In the genomic region with DNA sequence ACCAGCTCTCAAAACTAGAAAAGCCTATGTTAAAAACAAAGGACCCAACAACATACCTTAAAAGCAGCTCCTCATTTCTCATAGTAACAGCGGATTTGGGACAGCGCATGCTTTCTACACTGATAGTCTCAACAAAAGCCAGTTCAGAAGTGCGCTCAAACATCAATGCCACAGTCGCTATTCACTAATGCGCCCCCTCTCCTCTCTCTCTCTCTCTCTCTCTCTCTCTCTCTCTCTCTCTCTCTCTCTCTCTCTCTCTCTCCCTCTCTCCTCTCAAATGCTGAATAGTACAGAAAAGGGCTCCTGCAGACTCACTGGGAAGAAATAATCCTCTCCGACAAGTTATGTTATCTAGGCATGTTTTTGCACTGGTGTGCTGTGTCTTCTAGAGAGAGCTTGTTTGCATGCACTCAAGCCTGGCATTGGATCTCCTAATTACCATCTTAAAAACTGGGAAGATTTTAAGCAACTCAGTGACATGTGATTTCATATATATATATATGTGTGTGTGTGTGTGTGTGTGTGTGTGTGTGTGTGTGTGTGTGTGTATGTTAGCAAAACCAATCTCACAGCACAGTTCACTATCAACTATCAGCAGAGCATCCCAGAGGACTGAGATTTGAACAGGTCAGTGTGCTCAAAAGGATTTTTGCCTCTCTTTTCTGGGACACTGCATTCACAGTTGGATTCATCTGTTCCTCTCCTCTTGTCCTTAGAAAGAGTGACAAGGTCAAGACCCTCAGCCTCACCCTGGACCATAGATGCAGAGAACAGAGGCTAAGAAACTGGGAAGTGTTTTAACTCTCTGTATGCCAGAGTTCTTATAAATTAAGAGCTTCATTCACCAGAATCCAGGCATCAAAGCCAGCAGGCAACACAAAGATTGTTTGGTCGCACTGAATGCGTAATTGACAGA, we compare ENCODE assay signal across 13 mouse cellular contexts.
DNase-seq lines count a peak whose midpoint lies in the region; ATAC-seq and TF ChIP-seq lines count a peak whose summit lies in the region.
"Had no signal": no experiment of that assay in that cellular context is flagged by ENCODE, and none has a peak within 500 bp of the region (broad histone marks: within the 10 kb centered on the region; RNA-seq: fewer than 3 reads in every experiment).

No protein-coding gene starts in this region.

- H3K4me1 ChIP-seq in cerebellum, adult 2 months (ENCODE audit: control insufficient read depth, insufficient read depth, low read length): peaks cover 12% of the 10 kb centered on the region; the same call in 1 of the 2 replicates
- no peaks in the 10 kb centered on the region for H3K4me1 ChIP-seq in embryonic facial prominence, embryonic 12.5 days
- H3K4me1 ChIP-seq in hindbrain, embryonic 14.5 days (replicated peaks; ENCODE audit: control insufficient read depth, insufficient read depth, low read length): peaks cover 19% of the 10 kb centered on the region; the same call in 1 of the 2 replicates
- peaks cover 10% of the 10 kb centered on the region for H3K4me1 ChIP-seq in neural tube, embryonic 15.5 days
- H3K4me1 ChIP-seq: liver, embryonic 13.5 days had no signal

- H3K27me3 ChIP-seq in cerebellum, adult 2 months (ENCODE audit: control insufficient read depth, insufficient read depth, low read length): no peaks in the 10 kb centered on the region
- H3K27me3 ChIP-seq in embryonic facial prominence, embryonic 12.5 days: no peaks in the 10 kb centered on the region
- no peaks in the 10 kb centered on the region for H3K27me3 ChIP-seq in hindbrain, embryonic 14.5 days (ENCODE audit: control insufficient read depth, insufficient read depth, low read length)
- no peaks in the 10 kb centered on the region for H3K27me3 ChIP-seq in neural tube, embryonic 15.5 days (replicated peaks)
- H3K27me3 ChIP-seq: liver, embryonic 13.5 days had no signal

- ATAC-seq in embryonic facial prominence, embryonic 12.5 days (ENCODE audit: insufficient number of reproducible peaks, insufficient read depth, low FRiP score, low TSS enrichment): no peak
- ATAC-seq in hindbrain, embryonic 14.5 days (ENCODE audit: low FRiP score): peak; percentile 65
- peak; percentile 67 for ATAC-seq in neural tube, embryonic 15.5 days (ENCODE audit: low FRiP score)
- no peak for ATAC-seq in megakaryocyte, adult 5-6 weeks (ENCODE audit: poor library complexity, severe bottlenecking)
- ATAC-seq: intestine, embryonic 16.5 days had no signal

- peak overlapping the region; percentile 38; the same call in 1 of the 2 replicates for H3K27ac ChIP-seq in cerebellum, adult 2 months (ENCODE audit: insufficient read depth, low read length)
- 0 out of 2 replicates have a peak overlapping the region, but pooled peaks have one; percentile 3 for H3K27ac ChIP-seq in embryonic facial prominence, embryonic 12.5 days
- peak overlapping the region; percentile 94 for H3K27ac ChIP-seq in hindbrain, embryonic 14.5 days
- peak overlapping the region; percentile 93 for H3K27ac ChIP-seq in neural tube, embryonic 15.5 days (replicated peaks)
- H3K27ac ChIP-seq: heart, embryonic 10.5 days; liver, embryonic 13.5 days; macrophage had no signal

- no peak for TF ChIP-seq CTCF in cerebellum, adult 2 months (IDR thresholded peaks at IDR 0.05; ENCODE audit: borderline replicate concordance, insufficient read depth, low read depth, low read length)

- no peaks in the 10 kb centered on the region for H3K36me3 ChIP-seq in embryonic facial prominence, embryonic 12.5 days
- H3K36me3 ChIP-seq in hindbrain, embryonic 14.5 days (replicated peaks; ENCODE audit: control insufficient read depth, insufficient read depth): no peaks in the 10 kb centered on the region
- no peaks in the 10 kb centered on the region for H3K36me3 ChIP-seq in neural tube, embryonic 15.5 days
- H3K36me3 ChIP-seq: heart, embryonic 10.5 days; liver, embryonic 13.5 days had no signal

- H3K9me3 ChIP-seq in embryonic facial prominence, embryonic 12.5 days: no peaks in the 10 kb centered on the region
- no peaks in the 10 kb centered on the region for H3K9me3 ChIP-seq in hindbrain, embryonic 14.5 days (ENCODE audit: control insufficient read depth, low read length)
- no peaks in the 10 kb centered on the region for H3K9me3 ChIP-seq in neural tube, embryonic 15.5 days (replicated peaks)
- H3K9me3 ChIP-seq: heart, embryonic 10.5 days; liver, embryonic 13.5 days had no signal

- 0 out of 2 replicates have a peak overlapping the region, but pooled peaks have one; percentile 27 for H3K9ac ChIP-seq in embryonic facial prominence, embryonic 12.5 days
- peak overlapping the region; percentile 79 for H3K9ac ChIP-seq in hindbrain, embryonic 14.5 days
- H3K9ac ChIP-seq in neural tube, embryonic 15.5 days (replicated peaks): peak overlapping the region; percentile 61
- H3K9ac ChIP-seq: liver, embryonic 13.5 days had no signal

- whole genome bisulfite sequencing in cerebellum, adult 2 months: 27% methylated on average over 8 of the region's 8 CpGs
- WGBS in embryonic facial prominence, embryonic 12.5 days: 48% methylated on average over 8 of the region's 8 CpGs
- 10% methylated on average over 8 of the region's 8 CpGs for WGBS in hindbrain, embryonic 14.5 days
- WGBS in neural tube, embryonic 15.5 days: 18% methylated on average over 8 of the region's 8 CpGs

- no peak for TF ChIP-seq POLR2A in cerebellum, adult 2 months (IDR thresholded peaks at IDR 0.05; ENCODE audit: borderline replicate concordance, insufficient read depth, low read length)

- no peak overlapping the region for H3K4me2 ChIP-seq in embryonic facial prominence, embryonic 12.5 days (replicated peaks)
- H3K4me2 ChIP-seq in hindbrain, embryonic 14.5 days (replicated peaks): peak overlapping the region; percentile 56
- peak overlapping the region; percentile 53 for H3K4me2 ChIP-seq in neural tube, embryonic 15.5 days
- H3K4me2 ChIP-seq: liver, embryonic 13.5 days had no signal

- peak in 1 of 2 experiments; percentile 56 for DNase-seq in cerebellum, adult 2 months
- no peak for DNase-seq in cerebellum, adult 8-10 months
- DNase-seq in hindbrain, embryonic 14.5 days (ENCODE audit: low spot score): peak; percentile 68
- DNase-seq in urinary bladder, postnatal 4 days (ENCODE audit: low spot score in 2 of 2): no peak
- DNase-seq in adrenal gland, postnatal 4 days (ENCODE audit: low spot score in 2 of 2): no peak
- DNase-seq: liver, embryonic 13.5 days had no signal

- H3K4me3 ChIP-seq in cerebellum, adult 2 months (replicated peaks; ENCODE audit: insufficient read depth, low read depth, low read length): peak overlapping the region; percentile 62
- H3K4me3 ChIP-seq in embryonic facial prominence, embryonic 12.5 days: 0 out of 2 replicates have a peak overlapping the region, but pooled peaks have one; percentile 12
- peak overlapping the region; percentile 54 for H3K4me3 ChIP-seq in hindbrain, embryonic 14.5 days (replicated peaks; ENCODE audit: low read length)
- peak overlapping the region; percentile 50 for H3K4me3 ChIP-seq in neural tube, embryonic 15.5 days (replicated peaks)
- H3K4me3 ChIP-seq: erythroblast, embryonic 14.5 days; heart, embryonic 10.5 days; liver, embryonic 13.5 days had no signal

Comparison
In these comparisons a context has a peak if more than half of its experiments do, and no peak if none do; other contexts are left out.
1. H3K27ac ChIP-seq: peak in every context shown above with its lines; median percentile 94 in hindbrain, embryonic 14.5 days; 93 in neural tube, embryonic 15.5 days; 38 in cerebellum, adult 2 months; 3 in embryonic facial prominence, embryonic 12.5 days.
2. H3K4me3 ChIP-seq: peak in every context shown above with its lines; median percentile 62 in cerebellum, adult 2 months; 54 in hindbrain, embryonic 14.5 days; 50 in neural tube, embryonic 15.5 days; 12 in embryonic facial prominence, embryonic 12.5 days.
3. ATAC-seq: peak in hindbrain, embryonic 14.5 days (single experiment) and neural tube, embryonic 15.5 days (single experiment); none in embryonic facial prominence, embryonic 12.5 days (single experiment) and megakaryocyte, adult 5-6 weeks (single experiment).
4. H3K9ac ChIP-seq: peak in every context shown above with its lines; median percentile 79 in hindbrain, embryonic 14.5 days; 61 in neural tube, embryonic 15.5 days; 27 in embryonic facial prominence, embryonic 12.5 days.